Mouse (Mus musculus): ENCODE data around the gene Neu1.

DNA sequence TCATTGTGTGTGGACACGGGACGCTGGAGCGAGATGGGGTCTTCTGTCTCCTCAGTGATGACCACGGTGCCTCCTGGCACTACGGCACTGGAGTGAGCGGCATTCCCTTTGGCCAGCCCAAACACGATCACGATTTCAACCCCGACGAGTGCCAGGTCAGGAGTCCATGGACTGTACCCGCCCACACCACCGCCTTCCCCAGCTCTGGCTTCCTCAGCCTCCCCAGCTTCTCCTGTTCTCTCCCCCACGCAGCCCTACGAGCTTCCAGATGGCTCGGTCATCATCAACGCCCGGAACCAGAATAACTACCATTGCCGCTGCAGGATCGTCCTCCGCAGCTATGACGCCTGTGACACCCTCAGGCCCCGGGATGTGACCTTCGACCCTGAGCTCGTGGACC is 3.0 kb downstream of the Neu1 start:
- TF ChIP-seq CTCF (IDR thresholded peaks at IDR 0.05), result no peak
- no peak for TF ChIP-seq EP300 (IDR thresholded peaks at IDR 0.05; ENCODE audit: insufficient read depth, low read depth, low read length)
- TF ChIP-seq POLR2A (IDR thresholded peaks at IDR 0.05; ENCODE audit: insufficient read depth, low read depth, low read length), result no peak
